Mouse (Mus musculus): ENCODE measurements around the gene Sycp3.
"Not testable (repeated sequence)": the region's sequence is repeated elsewhere in the genome, so short reads cannot be mapped to it uniquely, and the experiment has no call there.

Sycp3 gene

GRCm38 (mm10) chr10:88501370-88501769 is 42.0 kb downstream of the Sycp3 start:
- no peak for DNase-seq (ENCODE audit: low spot score)

- DNase-seq (ENCODE audit: low spot score) = no peak
These were observed 42.8 kb downstream of the Sycp3 start for GRCm38 (mm10) chr10:88501886-88502765.

GRCm38 (mm10) chr10:88502919-88503318 is 43.5 kb downstream of the Sycp3 start:
- no peak for DNase-seq (ENCODE audit: low spot score)

GRCm38 (mm10) chr10:88503421-88504314 is 44.3 kb downstream of the Sycp3 start, which contains the start of gene Chpt1:
Gene Chpt1 (minus strand): TSS chr10:88504073.
- peak; percentile 64 for DNase-seq (ENCODE audit: low spot score)

- DNase-seq (ENCODE audit: low spot score) = no peak
These were observed 45.1 kb downstream of the Sycp3 start for GRCm38 (mm10) chr10:88504481-88504880.

GRCm38 (mm10) chr10:88505256-88505655 is 45.9 kb downstream of the Sycp3 start:
- DNase-seq (ENCODE audit: low spot score) = no peak

GRCm38 (mm10) chr10:88507691-88508143 is 48.3 kb downstream of the Sycp3 start:
- no peak for DNase-seq (ENCODE audit: low spot score)

GRCm38 (mm10) chr10:88510503-88511271 is 51.3 kb downstream of the Sycp3 start:
- no peak for DNase-seq (ENCODE audit: low spot score)

- DNase-seq (ENCODE audit: low spot score) = no peak
These were observed 52.0 kb downstream of the Sycp3 start for GRCm38 (mm10) chr10:88511355-88511754.

GRCm38 (mm10) chr10:88513574-88514135 is 54.3 kb downstream of the Sycp3 start:
- DNase-seq (ENCODE audit: low spot score) = no peak

GRCm38 (mm10) chr10:88514495-88514894 is 55.1 kb downstream of the Sycp3 start:
- DNase-seq (ENCODE audit: low spot score) = no peak

GRCm38 (mm10) chr10:88515049-88515448 is 55.7 kb downstream of the Sycp3 start:
- not testable (repeated sequence) for DNase-seq (ENCODE audit: low spot score)

GRCm38 (mm10) chr10:88522795-88523194 is 63.4 kb downstream of the Sycp3 start:
- no peak for DNase-seq (ENCODE audit: low spot score)

Data from ovary, postnatal 10 days (tissue).